Mouse (Mus musculus): ENCODE measurements around the gene Dmrtc1c1.
"Not testable (repeated sequence)": the region's sequence is repeated elsewhere in the genome, so short reads cannot be mapped to it uniquely, and the experiment has no call there.

The Dmrtc1c1 gene

GRCm38 (mm10) chrX:102802663-102803062 lies at the start of gene Dmrtc1c1:
Gene Dmrtc1c1 (plus strand): TSS chrX:102802963.
- not testable (repeated sequence) for DNase-seq (ENCODE audit: low read depth)

GRCm38 (mm10) chrX:102765878-102766277 lies 36.9 kb upstream of the Dmrtc1c1 start:
- DNase-seq (ENCODE audit: low read depth) = no peak

GRCm38 (mm10) chrX:102812311-102812710 lies 9.5 kb downstream of the Dmrtc1c1 start:
- no peak for DNase-seq (ENCODE audit: low read depth)

GRCm38 (mm10) chrX:102854516-102854915 lies 51.8 kb downstream of the Dmrtc1c1 start, which contains the start of gene Dmrtc1c2:
Gene Dmrtc1c2 (minus strand): TSS chrX:102854616.
- not testable (repeated sequence) for DNase-seq (ENCODE audit: low read depth)
